Mouse (Mus musculus) cerebellum, adult 9-10 months (tissue): ENCODE measurements around the gene Coro2a.
"Not testable (repeated sequence)": the region's sequence is repeated elsewhere in the genome, so short reads cannot be mapped to it uniquely, and the experiment has no call there.

Experiments used
- DNase-seq: peaks from one replicate; pipeline ENCODE4 v3.0.0; 2022

The Coro2a gene

GRCm38 (mm10) chr4:46611181-46611580 lies 9.2 kb upstream of the Coro2a start:
- DNase-seq: peak; percentile 94

- DNase-seq: no peak
Measured at GRCm38 (mm10) chr4:46607601-46608000, 5.6 kb upstream of the Coro2a start.

- DNase-seq: no peak
Measured at GRCm38 (mm10) chr4:46605451-46605850, 3.4 kb upstream of the Coro2a start.

- DNase-seq: peak; percentile 58
Measured at GRCm38 (mm10) chr4:46602704-46603103, 702 bp upstream of the Coro2a start.

- peak; percentile 82 for DNase-seq
Measured at GRCm38 (mm10) chr4:46601258-46601843, 651 bp downstream of the Coro2a start.

- DNase-seq: peak; percentile 42
Measured at GRCm38 (mm10) chr4:46600473-46601257, 1.3 kb downstream of the Coro2a start.

- DNase-seq: not testable (repeated sequence)
Measured at GRCm38 (mm10) chr4:46599609-46600008, 2.4 kb downstream of the Coro2a start.

GRCm38 (mm10) chr4:46598981-46599380 lies 3.0 kb downstream of the Coro2a start:
- no peak for DNase-seq

GRCm38 (mm10) chr4:46598111-46598510 lies 3.9 kb downstream of the Coro2a start:
- no peak for DNase-seq

GRCm38 (mm10) chr4:46597286-46597961 lies 4.6 kb downstream of the Coro2a start:
- DNase-seq: peak; percentile 54

GRCm38 (mm10) chr4:46596398-46596797 lies 5.6 kb downstream of the Coro2a start:
- peak; percentile 81 for DNase-seq

GRCm38 (mm10) chr4:46594131-46594530 lies 7.9 kb downstream of the Coro2a start:
- no peak for DNase-seq

- peak; percentile 12 for DNase-seq
Measured at GRCm38 (mm10) chr4:46593472-46593871, 8.5 kb downstream of the Coro2a start.

- peak; percentile 23 for DNase-seq
Measured at GRCm38 (mm10) chr4:46591833-46592520, 10.0 kb downstream of the Coro2a start.

GRCm38 (mm10) chr4:46590810-46591209 lies 11.2 kb downstream of the Coro2a start:
- DNase-seq: no peak

- no peak for DNase-seq
Measured at GRCm38 (mm10) chr4:46589946-46590684, 11.9 kb downstream of the Coro2a start.

- no peak for DNase-seq
Measured at GRCm38 (mm10) chr4:46589151-46589550, 12.9 kb downstream of the Coro2a start.

GRCm38 (mm10) chr4:46586473-46586872 lies 15.5 kb downstream of the Coro2a start:
- DNase-seq: no peak

- DNase-seq: no peak
Measured at GRCm38 (mm10) chr4:46585811-46586190, 16.2 kb downstream of the Coro2a start.

GRCm38 (mm10) chr4:46585041-46585810 lies 16.8 kb downstream of the Coro2a start:
- DNase-seq: no peak

- not testable (repeated sequence) for DNase-seq
Measured at GRCm38 (mm10) chr4:46584536-46584935, 17.5 kb downstream of the Coro2a start.

GRCm38 (mm10) chr4:46584084-46584483 lies 17.9 kb downstream of the Coro2a start:
- not testable (repeated sequence) for DNase-seq
